Mouse (Mus musculus) forebrain, embryonic 13.5 days (tissue): ENCODE measurements around the gene 2010300C02Rik. TPM values are rescaled to one million over a fixed set of nuclear protein-coding genes. Genes with fewer than 3 reads are reported as not detected.
A peak's percentile ranks its signal among the peaks of the same experiment; 100 is the strongest.

ENCODE experiments used
- ATAC-seq: fragments of 200-750 bp; cut with Nextera tagmentation; 2 replicates; pipeline ENCODE4 v1.8.0; 2017
- H3K27ac ChIP-seq: fragments of 300-500 bp; sonication (generic); 2 replicates; pipeline ENCODE4 v1.5.1; 2015; ENCODE audit warnings: inconsistent platforms, mild to moderate bottlenecking, moderate library complexity
- H3K27me3 ChIP-seq: fragments of 300-500 bp; sonication (generic); 2 replicates; pipeline ENCODE4 v1.6.1; 2015; ENCODE audit warnings: mild to moderate bottlenecking, inconsistent platforms
- H3K36me3 ChIP-seq: fragments of 300-500 bp; sonication (generic); 2 replicates; pipeline ENCODE4 v1.6.1; 2015; ENCODE audit warnings: mild to moderate bottlenecking, inconsistent platforms; ENCODE audit not compliant: poor library complexity, severe bottlenecking
- H3K4me1 ChIP-seq: fragments of 300-500 bp; sonication (generic); 2 replicates; pipeline ENCODE4 v1.6.1; 2015; ENCODE audit warnings: inconsistent platforms
- H3K4me2 ChIP-seq: fragments of 300-500 bp; sonication (generic); 2 replicates; pipeline ENCODE4 v1.6.1; 2015; ENCODE audit warnings: inconsistent platforms, mild to moderate bottlenecking, moderate library complexity
- H3K4me3 ChIP-seq: fragments of 300-500 bp; sonication (generic); 2 replicates; pipeline ENCODE4 v1.5.1; 2015; ENCODE audit warnings: mild to moderate bottlenecking, inconsistent platforms
- H3K9ac ChIP-seq: fragments of 300-500 bp; sonication (generic); 2 replicates; pipeline ENCODE4 v1.6.1; 2015; ENCODE audit warnings: mild to moderate bottlenecking, inconsistent platforms
- H3K9me3 ChIP-seq: fragments of 300-500 bp; sonication (generic); replicated peaks from 2 replicates; pipeline ENCODE4 v1.6.1; 2016; ENCODE audit warnings: inconsistent platforms
- WGBS: fragments of 180-500 bp; shearing (Covaris S2); methylation state at CpG from one replicate; pipeline ENCODE4 v1.1.7; 2015; 5-methylcytosine and 5-hydroxymethylcytosine counted together
- polyA plus RNA-seq: library from polyadenylated mRNA; unstranded; fragments of >200 nt; fragmentation: Nextera tagmentation; extraction: Ambion mirVana; gene quantifications from 2 replicates; pipeline ENCODE4 v1.2.1, GENCODE M21; 2015

2010300C02Rik gene
- polyA plus RNA-seq, 1 experiment from 2014 or later = 0.62 TPM

DNA sequence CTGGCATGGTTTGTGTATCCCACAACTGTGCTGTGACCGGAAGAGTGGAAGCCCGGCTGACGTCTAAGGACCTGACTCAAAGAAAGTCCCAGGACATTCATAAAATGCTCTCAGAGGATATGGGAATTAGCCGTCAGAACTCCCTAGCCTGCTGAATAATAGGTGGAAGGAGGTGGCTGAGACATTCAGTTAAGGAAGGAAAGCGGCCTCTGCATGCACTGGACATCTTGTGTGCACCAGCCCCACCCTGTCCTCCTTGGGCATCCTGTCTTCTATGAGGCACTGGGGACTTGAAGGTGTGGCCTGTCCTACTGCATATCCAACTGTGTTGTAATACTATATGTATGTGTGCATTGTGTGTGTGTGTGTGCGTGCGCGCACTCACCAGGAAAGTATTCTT is 87.5 kb downstream of the 2010300C02Rik start:
- no peak overlapping the region for H3K9ac ChIP-seq
- ATAC-seq = no peak
- 0 out of 2 replicates have a peak, but pooled peaks cover 3% of the 10 kb centered on the region for H3K4me1 ChIP-seq
- no peaks in the 10 kb centered on the region for H3K9me3 ChIP-seq
- H3K27me3 ChIP-seq = no peaks in the 10 kb centered on the region
- WGBS = 91% methylated on average over 8 of the region's 8 CpGs
- no peak overlapping the region for H3K27ac ChIP-seq
- H3K4me2 ChIP-seq = no peak overlapping the region
- H3K36me3 ChIP-seq = no peaks in the 10 kb centered on the region
- no peak overlapping the region for H3K4me3 ChIP-seq

DNA sequence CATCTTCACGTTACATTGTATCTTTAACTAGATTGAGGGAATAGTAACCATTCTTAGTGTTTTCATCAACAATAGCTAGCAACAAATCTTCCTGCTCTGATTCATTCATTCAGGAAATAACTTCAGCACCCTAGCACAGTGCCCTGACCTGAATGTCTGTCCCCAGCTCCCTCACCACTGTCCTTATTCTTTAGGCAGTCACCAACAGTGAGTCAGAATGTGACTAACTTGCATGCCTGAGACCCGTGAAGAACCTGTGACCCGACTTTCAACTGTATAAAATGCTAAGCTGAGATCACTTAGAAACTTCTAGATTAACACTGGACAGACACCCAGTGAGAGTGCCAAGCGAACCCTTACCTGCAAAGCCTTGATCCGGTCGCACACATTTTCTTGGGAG is 88.4 kb downstream of the 2010300C02Rik start:
- Histone ChIP-seq H3K4me1 (0 out of 2 replicates have a peak, but pooled peaks cover 3% of the 10 kb centered on the region), H3K9me3 (no peaks in the 10 kb centered on the region), H3K27ac (no peak overlapping the region), H3K4me3 (no peak overlapping the region), H3K36me3 (no peaks in the 10 kb centered on the region), H3K27me3 (no peaks in the 10 kb centered on the region), H3K9ac (no peak overlapping the region), H3K4me2 (no peak overlapping the region)
- WGBS = 86% methylated on average over 6 of the region's 6 CpGs
- no peak for ATAC-seq

DNA sequence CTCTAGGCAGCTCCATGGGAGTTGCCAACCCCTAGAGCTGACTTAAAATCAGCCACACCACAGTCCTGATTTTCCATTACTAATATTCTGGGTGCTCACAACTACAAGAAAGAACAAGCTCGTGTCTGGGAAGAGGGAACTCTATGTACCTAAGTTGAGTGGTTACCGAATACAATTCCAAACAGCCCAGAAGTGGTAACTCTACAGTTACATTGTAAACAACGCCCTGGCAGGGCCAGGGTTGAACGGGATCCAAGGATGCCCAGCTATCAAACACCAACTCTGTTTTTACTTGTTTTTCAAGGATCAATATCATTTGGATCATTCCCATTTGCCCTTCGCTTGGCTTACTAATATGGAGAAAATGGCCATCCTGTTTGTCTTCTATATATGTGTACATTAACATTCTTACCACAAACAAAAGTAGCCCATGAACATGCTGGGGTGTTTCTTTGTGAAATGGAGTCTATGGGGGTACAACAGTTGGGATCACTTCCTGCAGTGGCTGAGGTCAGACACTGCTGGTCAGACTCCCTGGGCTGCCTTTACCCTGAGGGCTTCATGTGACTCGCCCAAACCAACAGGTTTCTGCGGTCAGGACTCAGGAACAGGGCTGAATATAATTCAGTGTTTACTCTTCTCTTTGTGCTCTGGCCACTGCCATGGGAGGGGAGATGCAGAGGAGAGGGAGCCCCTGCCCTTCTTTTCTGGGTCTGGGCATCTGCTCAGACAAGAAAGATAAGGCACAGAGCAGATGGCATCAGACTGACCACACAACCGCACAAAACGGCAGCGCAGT is 89.3 kb downstream of the 2010300C02Rik start:
- Histone ChIP-seq H3K27ac (no peak overlapping the region), H3K9me3 (no peaks in the 10 kb centered on the region), H3K36me3 (no peaks in the 10 kb centered on the region), H3K4me2 (no peak overlapping the region), H3K9ac (no peak overlapping the region), H3K27me3 (no peaks in the 10 kb centered on the region), H3K4me1 (0 out of 2 replicates have a peak, but pooled peaks cover 3% of the 10 kb centered on the region), H3K4me3 (no peak overlapping the region)
- ATAC-seq = no peak
- WGBS = 89% methylated on average over 10 of the region's 10 CpGs

DNA sequence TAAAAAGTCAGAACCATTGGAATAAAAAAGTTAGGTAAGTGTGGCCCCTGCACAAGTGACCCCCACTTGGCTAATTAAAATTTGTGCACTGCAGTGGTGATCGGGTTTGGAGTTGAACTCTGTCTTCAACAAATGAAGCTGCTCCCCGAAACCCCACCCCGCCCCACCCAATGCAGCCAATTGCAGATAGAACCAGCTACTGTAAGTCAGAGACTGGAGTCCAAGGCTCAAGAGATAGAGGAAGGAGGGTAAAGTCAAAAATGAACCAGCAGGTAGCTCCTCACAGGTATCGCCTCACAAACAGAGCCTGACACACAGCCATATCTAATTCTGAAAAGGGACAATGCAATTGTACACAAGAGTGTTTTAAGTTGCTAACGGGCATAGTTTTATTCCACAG is 90.0 kb downstream of the 2010300C02Rik start:
- H3K27ac ChIP-seq = no peak overlapping the region
- no peak overlapping the region for H3K4me3 ChIP-seq
- no peaks in the 10 kb centered on the region for H3K36me3 ChIP-seq
- no peaks in the 10 kb centered on the region for H3K27me3 ChIP-seq
- no peak overlapping the region for H3K9ac ChIP-seq
- no peak for ATAC-seq
- H3K4me1 ChIP-seq = 0 out of 2 replicates have a peak, but pooled peaks cover 3% of the 10 kb centered on the region
- no peaks in the 10 kb centered on the region for H3K9me3 ChIP-seq
- no peak overlapping the region for H3K4me2 ChIP-seq
- 93% methylated on average over 5 of the region's 5 CpGs for WGBS

DNA sequence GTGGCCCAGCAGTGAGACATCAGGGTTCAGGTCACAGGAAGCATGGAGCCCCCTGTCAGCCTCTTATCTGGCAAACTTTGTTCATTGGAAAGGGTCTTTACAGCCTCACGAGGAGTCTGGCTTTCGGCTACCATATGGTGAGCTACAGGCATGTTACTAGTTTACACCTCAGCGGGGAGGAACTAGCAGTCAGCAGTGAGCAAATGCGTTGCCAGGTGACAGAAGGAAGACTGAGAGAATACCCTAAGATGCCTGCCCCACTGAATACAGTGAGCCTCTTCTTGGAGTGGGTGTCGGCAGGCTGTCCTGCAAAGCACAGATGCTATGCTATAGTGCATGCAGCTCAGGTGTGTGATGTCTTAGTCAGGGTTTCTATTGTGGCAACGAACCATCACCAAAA is 91.1 kb downstream of the 2010300C02Rik start:
- 0 out of 2 replicates have a peak, but pooled peaks cover 3% of the 10 kb centered on the region for H3K4me1 ChIP-seq
- H3K9ac ChIP-seq = no peak overlapping the region
- H3K9me3 ChIP-seq = no peaks in the 10 kb centered on the region
- H3K4me2 ChIP-seq = no peak overlapping the region
- WGBS = 74% methylated on average over 6 of the region's 6 CpGs
- no peak overlapping the region for H3K4me3 ChIP-seq
- H3K36me3 ChIP-seq = no peaks in the 10 kb centered on the region
- no peak overlapping the region for H3K27ac ChIP-seq
- no peaks in the 10 kb centered on the region for H3K27me3 ChIP-seq
- ATAC-seq = 0 out of 2 replicates have a peak, but pooled peaks have one; percentile 30

DNA sequence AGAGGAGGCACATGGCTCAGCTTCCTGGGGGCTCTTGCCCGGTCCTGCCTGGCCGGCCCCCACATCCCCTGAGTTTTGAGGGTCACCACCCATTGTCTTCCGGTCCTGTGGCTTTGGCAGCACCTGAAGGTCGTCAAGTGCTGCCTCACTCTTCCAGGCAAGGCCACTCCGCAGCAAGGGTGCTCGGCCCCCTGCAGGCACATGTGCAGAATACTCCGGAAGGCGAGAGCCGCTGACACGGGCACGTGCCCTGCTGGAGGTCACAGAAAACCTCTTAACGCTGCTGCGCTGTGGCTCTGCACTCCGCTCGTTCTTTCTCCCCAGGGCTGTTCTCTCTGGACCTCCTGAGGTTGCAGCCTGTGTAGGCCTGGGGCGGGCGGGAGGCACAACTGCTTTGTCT is 95.7 kb downstream of the 2010300C02Rik start:
- 87% methylated on average over 17 of the region's 17 CpGs for WGBS
- no peaks in the 10 kb centered on the region for H3K36me3 ChIP-seq
- no peak overlapping the region for H3K9ac ChIP-seq
- H3K4me2 ChIP-seq = no peak overlapping the region
- H3K4me3 ChIP-seq = no peak overlapping the region
- 0 out of 2 replicates have a peak, but pooled peaks cover 3% of the 10 kb centered on the region for H3K4me1 ChIP-seq
- no peaks in the 10 kb centered on the region for H3K9me3 ChIP-seq
- ATAC-seq = no peak
- H3K27me3 ChIP-seq = no peaks in the 10 kb centered on the region
- no peak overlapping the region for H3K27ac ChIP-seq

DNA sequence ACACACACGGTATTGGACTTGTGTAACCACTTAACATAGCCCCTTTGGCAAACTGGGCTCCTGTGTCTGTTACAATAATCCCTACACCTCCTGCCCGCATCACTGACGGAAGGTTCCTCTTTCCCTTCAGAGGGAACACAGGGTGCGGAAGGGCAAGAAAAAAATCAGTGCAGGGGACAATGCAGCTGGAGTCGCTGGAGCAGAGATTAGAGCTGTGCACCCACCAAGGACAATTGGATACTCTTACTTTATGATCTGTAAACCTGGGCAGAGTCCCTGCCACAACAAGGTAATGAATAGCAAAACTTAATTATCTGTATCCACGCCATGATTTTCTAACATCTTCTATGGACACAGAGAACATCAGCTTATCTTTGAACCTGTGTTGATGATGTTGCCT is 97.8 kb downstream of the 2010300C02Rik start:
- Histone ChIP-seq H3K27me3 (no peaks in the 10 kb centered on the region), H3K4me1 (no peaks in the 10 kb centered on the region), H3K27ac (no peak overlapping the region), H3K4me2 (no peak overlapping the region), H3K4me3 (no peak overlapping the region), H3K9ac (no peak overlapping the region), H3K9me3 (no peaks in the 10 kb centered on the region), H3K36me3 (no peaks in the 10 kb centered on the region)
- no peak for ATAC-seq
- WGBS = 78% methylated on average over 6 of the region's 6 CpGs

DNA sequence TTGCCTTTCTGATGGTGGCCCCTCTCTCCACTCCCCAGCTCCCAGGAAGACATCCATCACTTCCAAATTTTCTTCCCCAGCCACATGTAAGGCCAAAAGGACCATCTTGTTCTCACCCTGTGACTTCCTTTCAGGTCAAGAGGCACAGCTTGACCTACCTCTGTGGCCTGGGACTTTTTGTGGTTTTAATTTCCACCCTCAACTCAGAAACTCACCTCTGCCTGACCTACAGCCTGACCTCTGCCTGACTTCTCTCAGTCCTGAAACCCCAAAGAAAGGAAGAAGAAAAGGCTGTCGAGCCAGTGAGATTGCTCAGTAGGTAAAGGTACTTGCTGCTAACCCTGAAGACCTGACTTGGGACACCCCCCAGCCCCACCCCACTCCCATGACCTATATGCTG is 100.3 kb downstream of the 2010300C02Rik start:
- WGBS = 91% methylated on average over 1 of the region's 1 CpGs
- H3K27ac ChIP-seq = no peak overlapping the region
- no peaks in the 10 kb centered on the region for H3K4me1 ChIP-seq
- no peak overlapping the region for H3K9ac ChIP-seq
- no peaks in the 10 kb centered on the region for H3K27me3 ChIP-seq
- H3K4me3 ChIP-seq = no peak overlapping the region
- no peaks in the 10 kb centered on the region for H3K36me3 ChIP-seq
- no peaks in the 10 kb centered on the region for H3K9me3 ChIP-seq
- no peak for ATAC-seq
- no peak overlapping the region for H3K4me2 ChIP-seq

DNA sequence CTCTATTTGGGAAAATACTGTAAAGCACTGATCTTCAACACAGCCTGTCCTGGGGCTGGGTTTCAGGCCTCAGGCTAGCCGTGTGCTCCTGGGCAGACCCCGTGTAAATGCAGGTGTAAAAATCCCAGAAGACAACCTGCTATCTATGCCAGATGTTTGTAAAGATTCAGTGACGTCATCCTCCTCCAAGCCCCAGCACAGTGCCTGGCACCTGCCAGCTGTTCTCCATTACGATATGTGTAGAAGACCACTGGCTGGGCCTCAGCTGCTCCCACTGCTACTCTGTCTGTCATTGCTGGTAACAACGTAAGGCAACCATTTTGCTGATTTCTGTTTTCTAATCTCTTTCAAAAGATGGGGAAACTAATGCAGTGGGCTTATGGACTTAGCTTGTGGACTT is 102.8 kb downstream of the 2010300C02Rik start:
- no peaks in the 10 kb centered on the region for H3K36me3 ChIP-seq
- WGBS = 82% methylated on average over 5 of the region's 5 CpGs
- H3K27ac ChIP-seq = no peak overlapping the region
- no peaks in the 10 kb centered on the region for H3K9me3 ChIP-seq
- no peaks in the 10 kb centered on the region for H3K4me1 ChIP-seq
- no peak for ATAC-seq
- no peak overlapping the region for H3K9ac ChIP-seq
- no peaks in the 10 kb centered on the region for H3K27me3 ChIP-seq
- H3K4me2 ChIP-seq = no peak overlapping the region
- H3K4me3 ChIP-seq = no peak overlapping the region

DNA sequence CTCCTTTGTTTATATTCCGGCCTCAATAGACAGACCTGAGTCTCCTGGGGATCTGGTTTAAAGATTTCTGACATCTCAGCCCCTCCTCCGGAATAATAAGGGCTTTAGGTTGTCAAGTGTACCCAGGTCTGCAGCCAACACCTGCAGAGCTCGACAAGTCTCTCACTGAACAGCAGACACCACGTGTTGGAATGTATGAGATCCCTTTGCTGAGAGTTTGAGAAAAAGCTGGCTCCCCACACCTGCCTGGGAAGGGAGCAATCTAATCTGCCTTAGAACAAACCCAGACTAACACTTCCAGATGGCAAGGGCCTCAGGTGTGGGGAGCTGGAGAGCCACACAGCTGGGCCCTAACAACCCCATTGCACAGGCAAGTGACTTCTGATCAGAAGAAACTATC is 103.3 kb downstream of the 2010300C02Rik start:
- no peak overlapping the region for H3K27ac ChIP-seq
- WGBS = 22% methylated on average over 4 of the region's 4 CpGs
- ATAC-seq = no peak

DNA sequence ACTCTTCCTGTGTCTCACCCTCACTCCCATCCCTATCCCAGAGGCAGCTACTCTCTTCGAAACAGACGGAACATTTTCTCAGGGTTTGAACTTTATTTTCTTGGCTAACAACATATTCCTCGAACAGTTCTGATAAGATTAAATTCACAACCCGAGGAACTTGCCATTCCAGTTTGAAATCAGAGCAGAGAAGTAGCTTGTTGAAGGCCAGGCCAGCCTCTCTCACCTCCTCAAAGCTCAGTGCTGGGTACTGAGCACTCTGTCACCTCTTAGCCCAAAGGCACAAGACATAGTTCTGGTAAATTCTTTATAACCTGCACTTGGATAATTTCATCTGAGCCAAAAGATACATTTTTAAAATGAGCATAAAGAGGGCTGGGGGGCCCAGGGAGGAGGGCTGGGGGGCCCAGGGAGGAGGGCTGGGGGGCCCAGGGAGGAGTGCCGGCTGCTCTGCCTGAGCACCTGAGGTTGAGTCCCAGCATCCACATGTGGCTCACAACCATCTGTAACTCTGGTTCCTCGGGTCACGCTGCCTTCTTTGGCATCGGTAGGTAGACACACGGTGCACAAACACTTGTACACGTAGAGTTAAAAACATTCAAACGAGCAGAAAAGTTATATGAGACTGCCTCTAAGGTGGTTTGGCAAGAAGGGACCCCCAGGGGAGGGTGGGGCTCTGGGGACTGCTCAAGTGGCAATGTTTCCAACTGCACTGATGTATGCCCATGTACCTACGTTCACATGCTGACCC is 104.4 kb downstream of the 2010300C02Rik start:
- ATAC-seq = no peak
- Histone ChIP-seq H3K4me2 (no peak overlapping the region), H3K9me3 (no peaks in the 10 kb centered on the region), H3K9ac (no peak overlapping the region), H3K36me3 (no peaks in the 10 kb centered on the region), H3K4me1 (no peaks in the 10 kb centered on the region), H3K27me3 (no peaks in the 10 kb centered on the region), H3K4me3 (no peak overlapping the region), H3K27ac (no peak overlapping the region)
- 86% methylated on average over 12 of the region's 12 CpGs for WGBS

More for the DNA sequence above, 103.3 kb downstream of the 2010300C02Rik start:
- no peak overlapping the region for H3K9ac ChIP-seq
- H3K9me3 ChIP-seq = no peaks in the 10 kb centered on the region
- H3K36me3 ChIP-seq = no peaks in the 10 kb centered on the region
- H3K4me2 ChIP-seq = no peak overlapping the region
- no peak overlapping the region for H3K4me3 ChIP-seq
- H3K27me3 ChIP-seq = no peaks in the 10 kb centered on the region
- H3K4me1 ChIP-seq = no peaks in the 10 kb centered on the region

DNA sequence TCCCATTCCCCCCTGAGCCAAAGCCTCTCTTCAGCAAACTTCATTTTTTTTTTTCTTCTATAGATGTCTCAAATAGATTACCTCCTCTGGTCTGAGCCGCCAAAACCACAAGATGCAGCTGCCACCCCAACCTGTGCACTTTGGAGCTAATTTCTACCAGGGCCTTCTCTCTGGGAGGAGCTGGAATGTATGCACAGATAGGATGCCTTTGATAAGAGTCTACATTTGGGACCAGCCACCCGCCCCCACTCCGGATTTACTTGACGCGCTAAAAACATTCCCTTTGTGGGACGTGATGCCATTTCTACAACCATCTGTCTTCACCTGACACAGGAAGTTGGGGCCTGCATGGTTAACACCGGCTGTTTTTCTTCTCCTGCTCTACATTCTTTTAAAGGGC is 105.0 kb downstream of the 2010300C02Rik start:
- Histone ChIP-seq H3K27me3 (no peaks in the 10 kb centered on the region), H3K4me2 (no peak overlapping the region), H3K4me3 (no peak overlapping the region), H3K4me1 (no peaks in the 10 kb centered on the region), H3K27ac (no peak overlapping the region), H3K9ac (no peak overlapping the region), H3K36me3 (no peaks in the 10 kb centered on the region), H3K9me3 (no peaks in the 10 kb centered on the region)
- WGBS = 87% methylated on average over 7 of the region's 7 CpGs
- no peak for ATAC-seq
